Mouse (Mus musculus): ENCODE data around the gene Eif2ak1. TPM values are rescaled to one million over a fixed set of nuclear protein-coding genes. Genes with fewer than 3 reads are reported as not detected.

Eif2ak1 gene
- polyA plus RNA-seq, 1 experiment, result 40.9 TPM

- no peak for DNase-seq
- Histone ChIP-seq H3K27ac (ENCODE audit: insufficient read depth, low read length) (no peak within 1 kb of the TSS), H3K4me1 (ENCODE audit: control insufficient read depth, insufficient read depth, low read length) (no peaks in the 10 kb centered on the region), H3K4me3 (replicated peaks; ENCODE audit: insufficient read depth, low read depth, low read length) (no peak within 1 kb of the TSS), H3K27me3 (ENCODE audit: control insufficient read depth, insufficient read depth, low read length) (no peaks in the 10 kb centered on the region)
- TF ChIP-seq POLR2A (IDR thresholded peaks at IDR 0.05; ENCODE audit: borderline replicate concordance, insufficient read depth, low read length) (no peak), CTCF (IDR thresholded peaks at IDR 0.05; ENCODE audit: borderline replicate concordance, insufficient read depth, low read depth, low read length) (no peak)
- 93% methylated on average over 8 of the region's 8 CpGs for WGBS
Observed at GRCm38 (mm10) chr5:143927875-143928274, 110.3 kb downstream of the Eif2ak1 start, which contains the start of gene Gm42421. Gm42421 (plus strand) TSS chr5:143928175.

- Histone ChIP-seq H3K4me3 (replicated peaks; ENCODE audit: insufficient read depth, low read depth, low read length) (no peak overlapping the region), H3K27ac (ENCODE audit: insufficient read depth, low read length) (no peak overlapping the region), H3K4me1 (ENCODE audit: control insufficient read depth, insufficient read depth, low read length) (no peaks in the 10 kb centered on the region), H3K27me3 (ENCODE audit: control insufficient read depth, insufficient read depth, low read length) (no peaks in the 10 kb centered on the region)
- WGBS, result 87% methylated on average over 4 of the region's 4 CpGs
- no peak for TF ChIP-seq POLR2A (IDR thresholded peaks at IDR 0.05; ENCODE audit: borderline replicate concordance, insufficient read depth, low read length)
- TF ChIP-seq CTCF (IDR thresholded peaks at IDR 0.05; ENCODE audit: borderline replicate concordance, insufficient read depth, low read depth, low read length), result no peak
- no peak for DNase-seq
Observed at GRCm38 (mm10) chr5:143929291-143929690, 111.7 kb downstream of the Eif2ak1 start.

DNA sequence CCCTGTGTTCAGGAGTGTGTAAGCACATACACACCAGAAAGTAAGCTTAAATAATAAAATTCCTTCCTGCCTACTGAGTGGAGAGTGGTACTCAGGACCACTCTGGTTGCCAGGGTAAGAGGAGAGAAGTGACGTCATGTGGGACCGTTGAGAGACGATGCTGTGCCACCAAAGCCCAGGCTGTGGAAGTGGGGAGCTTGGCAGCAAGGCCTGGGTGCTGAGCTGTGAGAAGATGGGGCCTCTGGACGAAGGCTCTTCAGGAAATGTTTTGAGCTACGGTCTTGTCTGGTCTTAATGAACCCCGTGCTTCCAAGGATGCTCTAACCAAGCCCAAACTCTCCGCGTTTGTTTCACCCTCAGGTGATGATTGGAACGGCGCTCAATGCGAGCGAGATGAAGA, 113.1 kb downstream of the Eif2ak1 start:
- 95% methylated on average over 12 of the region's 12 CpGs for WGBS
- H3K27ac ChIP-seq (ENCODE audit: insufficient read depth, low read length), result no peak overlapping the region
- H3K4me1 ChIP-seq (ENCODE audit: control insufficient read depth, insufficient read depth, low read length), result no peaks in the 10 kb centered on the region
- DNase-seq, result no peak
- H3K27me3 ChIP-seq (ENCODE audit: control insufficient read depth, insufficient read depth, low read length), result no peaks in the 10 kb centered on the region
- TF ChIP-seq POLR2A (IDR thresholded peaks at IDR 0.05; ENCODE audit: borderline replicate concordance, insufficient read depth, low read length), result no peak
- TF ChIP-seq CTCF (IDR thresholded peaks at IDR 0.05; ENCODE audit: borderline replicate concordance, insufficient read depth, low read depth, low read length), result no peak
- H3K4me3 ChIP-seq (replicated peaks; ENCODE audit: insufficient read depth, low read depth, low read length), result no peak overlapping the region

DNA sequence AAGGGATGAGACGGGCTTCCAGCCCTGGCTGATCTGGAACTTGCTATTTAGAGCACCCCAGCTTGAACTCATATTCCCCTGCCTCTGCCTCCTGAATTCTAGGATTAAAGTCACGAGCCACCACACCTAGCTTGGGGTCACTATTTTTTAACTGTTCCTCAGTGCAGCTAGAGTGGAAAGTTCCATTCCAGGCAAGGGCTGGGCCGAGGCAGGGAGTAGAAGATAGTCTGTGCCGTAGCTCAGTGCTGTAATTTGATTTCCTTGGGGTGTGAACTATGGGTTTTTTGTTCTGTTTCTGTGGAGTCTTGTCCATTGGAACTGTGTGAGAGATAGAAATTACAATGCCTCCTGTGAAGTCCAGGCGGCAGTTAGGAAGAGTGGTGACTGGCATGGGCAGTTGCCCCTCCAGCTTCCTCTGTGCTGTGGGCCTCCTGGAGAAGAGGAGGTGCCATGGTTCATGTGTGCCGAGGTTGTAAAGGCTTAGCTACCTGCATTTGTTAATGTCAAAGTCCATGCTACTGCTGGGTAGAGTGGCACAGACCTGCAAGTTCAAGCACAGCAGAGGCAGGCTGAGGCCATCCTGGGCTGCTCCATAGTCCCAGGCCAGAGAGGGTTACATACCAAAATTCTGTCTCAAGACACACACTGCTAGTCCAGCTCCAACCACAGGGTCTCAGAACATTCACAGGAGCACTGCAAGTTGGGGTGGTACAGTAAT, 114.4 kb downstream of the Eif2ak1 start:
- Histone ChIP-seq H3K27ac (ENCODE audit: insufficient read depth, low read length) (no peak overlapping the region), H3K4me3 (replicated peaks; ENCODE audit: insufficient read depth, low read depth, low read length) (no peak overlapping the region), H3K27me3 (ENCODE audit: control insufficient read depth, insufficient read depth, low read length) (no peaks in the 10 kb centered on the region), H3K4me1 (ENCODE audit: control insufficient read depth, insufficient read depth, low read length) (no peaks in the 10 kb centered on the region)
- TF ChIP-seq POLR2A (IDR thresholded peaks at IDR 0.05; ENCODE audit: borderline replicate concordance, insufficient read depth, low read length), result no peak
- TF ChIP-seq CTCF (IDR thresholded peaks at IDR 0.05; ENCODE audit: borderline replicate concordance, insufficient read depth, low read depth, low read length), result no peak
- no peak for DNase-seq
- WGBS, result 88% methylated on average over 6 of the region's 6 CpGs

GRCm38 (mm10) chr5:143932831-143933230, 115.2 kb downstream of the Eif2ak1 start, which contains the start of gene Rsph10b:
Rsph10b (plus strand) TSS chr5:143933035.
- Histone ChIP-seq H3K27ac (ENCODE audit: insufficient read depth, low read length) (no peak within 1 kb of the TSS), H3K27me3 (ENCODE audit: control insufficient read depth, insufficient read depth, low read length) (no peaks in the 10 kb centered on the region), H3K4me1 (ENCODE audit: control insufficient read depth, insufficient read depth, low read length) (no peaks in the 10 kb centered on the region), H3K4me3 (replicated peaks; ENCODE audit: insufficient read depth, low read depth, low read length) (no peak within 1 kb of the TSS)
- TF ChIP-seq POLR2A (IDR thresholded peaks at IDR 0.05; ENCODE audit: borderline replicate concordance, insufficient read depth, low read length), result no peak
- TF ChIP-seq CTCF (IDR thresholded peaks at IDR 0.05; ENCODE audit: borderline replicate concordance, insufficient read depth, low read depth, low read length), result no peak
- DNase-seq, result peak in 1 of 2 experiments; percentile 24
- WGBS, result 15% methylated on average over 8 of the region's 8 CpGs

GRCm38 (mm10) chr5:143933414-143933813, 115.8 kb downstream of the Eif2ak1 start:
- H3K4me1 ChIP-seq (ENCODE audit: control insufficient read depth, insufficient read depth, low read length), result no peaks in the 10 kb centered on the region
- H3K27ac ChIP-seq (ENCODE audit: insufficient read depth, low read length), result no peak overlapping the region
- 61% methylated on average over 11 of the region's 11 CpGs for WGBS
- H3K4me3 ChIP-seq (replicated peaks; ENCODE audit: insufficient read depth, low read depth, low read length), result no peak overlapping the region
- DNase-seq, result no peak
- no peaks in the 10 kb centered on the region for H3K27me3 ChIP-seq (ENCODE audit: control insufficient read depth, insufficient read depth, low read length)
- TF ChIP-seq CTCF (IDR thresholded peaks at IDR 0.05; ENCODE audit: borderline replicate concordance, insufficient read depth, low read depth, low read length) (no peak), POLR2A (IDR thresholded peaks at IDR 0.05; ENCODE audit: borderline replicate concordance, insufficient read depth, low read length) (no peak)

GRCm38 (mm10) chr5:143933875-143934274, 116.3 kb downstream of the Eif2ak1 start:
- H3K4me3 ChIP-seq (replicated peaks; ENCODE audit: insufficient read depth, low read depth, low read length), result no peak overlapping the region
- H3K27me3 ChIP-seq (ENCODE audit: control insufficient read depth, insufficient read depth, low read length), result no peaks in the 10 kb centered on the region
- TF ChIP-seq CTCF (IDR thresholded peaks at IDR 0.05; ENCODE audit: borderline replicate concordance, insufficient read depth, low read depth, low read length) (no peak), POLR2A (IDR thresholded peaks at IDR 0.05; ENCODE audit: borderline replicate concordance, insufficient read depth, low read length) (no peak)
- WGBS, result 93% methylated on average over 1 of the region's 1 CpGs
- DNase-seq, result no peak
- no peak overlapping the region for H3K27ac ChIP-seq (ENCODE audit: insufficient read depth, low read length)
- no peaks in the 10 kb centered on the region for H3K4me1 ChIP-seq (ENCODE audit: control insufficient read depth, insufficient read depth, low read length)

DNA sequence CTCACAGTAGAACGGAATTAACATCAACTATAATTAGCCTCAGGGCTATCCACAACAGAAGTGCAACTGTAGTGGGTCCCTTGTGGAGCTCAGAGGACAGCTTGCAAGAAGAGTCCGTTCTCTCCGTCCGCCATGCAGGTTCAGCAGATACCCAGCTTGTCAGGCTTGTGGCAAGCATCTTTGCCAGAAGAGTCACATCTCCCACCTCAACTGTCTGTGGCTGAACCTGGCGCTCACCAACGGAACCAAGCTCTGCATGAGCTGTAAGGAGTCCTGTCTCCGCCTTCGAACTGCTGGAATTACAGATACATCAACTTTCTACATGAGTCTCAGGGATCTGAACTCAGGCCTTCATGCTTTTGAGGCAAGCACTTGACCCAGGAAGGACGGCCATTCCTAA, 118.6 kb downstream of the Eif2ak1 start:
- Histone ChIP-seq H3K4me1 (ENCODE audit: control insufficient read depth, insufficient read depth, low read length) (no peaks in the 10 kb centered on the region), H3K27me3 (ENCODE audit: control insufficient read depth, insufficient read depth, low read length) (no peaks in the 10 kb centered on the region), H3K4me3 (replicated peaks; ENCODE audit: insufficient read depth, low read depth, low read length) (no peak overlapping the region), H3K27ac (ENCODE audit: insufficient read depth, low read length) (no peak overlapping the region)
- no peak for DNase-seq
- no peak for TF ChIP-seq POLR2A (IDR thresholded peaks at IDR 0.05; ENCODE audit: borderline replicate concordance, insufficient read depth, low read length)
- TF ChIP-seq CTCF (IDR thresholded peaks at IDR 0.05; ENCODE audit: borderline replicate concordance, insufficient read depth, low read depth, low read length), result no peak
- 86% methylated on average over 9 of the region's 9 CpGs for WGBS

Data from cerebellum, adult 2 months (tissue).